Mouse (Mus musculus) heart, adult 2 months (tissue): ENCODE results near the gene Nmnat2. TPM values are rescaled to one million over a fixed set of nuclear protein-coding genes. Genes with fewer than 3 reads are reported as not detected.
A peak's percentile ranks its signal among the peaks of the same experiment; 100 is the strongest.

Experiments used
- DNase-seq, 2 experiments: peaks; one replicate each; pipeline ENCODE4 v3.0.0; 2021
- H3K27ac ChIP-seq: fragments of 200-600 bp; 2 replicates; pipeline ENCODE4 v1.8.1; 2022
- H3K27me3 ChIP-seq: fragments of 200-500 bp; 2 replicates; pipeline ENCODE4 v1.6.1; 2012; ENCODE audit warnings: mild to moderate bottlenecking, low read length, inconsistent platforms, mixed read lengths; ENCODE audit not compliant: control insufficient read depth, insufficient read depth
- H3K36me3 ChIP-seq: fragments of 200-500 bp; 2 replicates; pipeline ENCODE4 v1.6.1; 2012; ENCODE audit warnings: low read length, inconsistent platforms; ENCODE audit not compliant: control insufficient read depth, insufficient read depth
- H3K4me1 ChIP-seq: fragments of 200-500 bp; 2 replicates; pipeline ENCODE4 v1.6.1; 2011; ENCODE audit warnings: low read length; ENCODE audit not compliant: control insufficient read depth, insufficient read depth
- H3K4me3 ChIP-seq: fragments of 200-600 bp; 2 replicates; pipeline ENCODE4 v1.8.1; 2022
- H3K79me2 ChIP-seq: fragments of 200-500 bp; replicated peaks from 2 replicates; pipeline ENCODE4 v1.6.1; 2012; ENCODE audit warnings: mild to moderate bottlenecking, inconsistent platforms, low read length, moderate library complexity, mixed read lengths; ENCODE audit not compliant: control insufficient read depth, insufficient read depth
- H3K9ac ChIP-seq: fragments of 200-500 bp; 2 replicates; pipeline ENCODE4 v1.6.1; 2012; ENCODE audit warnings: low read depth, mild to moderate bottlenecking, control low read depth, inconsistent platforms, low read length, mixed read lengths
- CTCF ChIP-seq: fragments of 200-600 bp; IDR thresholded peaks from 2 replicates; pipeline ENCODE4 v1.8.1; 2022; ENCODE audit warnings: antibody characterized with exemption, mild to moderate bottlenecking, moderate library complexity
- EP300 ChIP-seq: fragments of 200-500 bp; IDR thresholded peaks from 2 replicates; pipeline ENCODE4 v1.6.1; 2011; ENCODE audit warnings: low read depth, low read length, control low read depth; ENCODE audit not compliant: insufficient read depth
- POLR2A ChIP-seq: fragments of 200-500 bp; IDR thresholded peaks from 2 replicates; pipeline ENCODE4 v1.6.1; 2011; ENCODE audit warnings: mild to moderate bottlenecking, low read depth, low read length, control low read depth; ENCODE audit not compliant: insufficient read depth
- WGBS: fragments of 180-500 bp; shearing (Covaris S2); methylation state at CpG from one replicate; pipeline ENCODE4 v1.1.7; 2018; 5-methylcytosine and 5-hydroxymethylcytosine counted together
- intact Hi-C: fragments of 180-260 bp; cut with DNase I; formaldehyde crosslinking; loops from one replicate; pipeline ENCODE4 v1.15.1; 2025
- polyA plus RNA-seq: library from polyadenylated mRNA; depleted of rRNA; stranded (reverse); fragments of >200 nt; gene quantifications from 2 replicates; pipeline ENCODE4 v1.2.3, GENCODE M21; 2012
- total RNA-seq, 2 experiments: library from RNA; stranded (reverse); gene quantifications; 2 replicates each; pipeline ENCODE4 v1.2.3; 2021

Nmnat2 gene
- total and polyA plus RNA-seq, 3 experiments = 0.29 to 0.89 (median 0.66) TPM

GRCm38 (mm10) chr1:153133865-153134781, 179.3 kb downstream of the Nmnat2 start:
- H3K9ac ChIP-seq = 0 out of 2 replicates have a peak overlapping the region, but pooled peaks have one; percentile 19
- TF ChIP-seq EP300 (peak; percentile 64; the same call in 1 of the 2 replicates), POLR2A (peak; percentile 38), CTCF (no peak)
- DNase-seq = peak; percentile 73 to 77
- no peaks in the 10 kb centered on the region for H3K27me3 ChIP-seq
- peaks cover 3% of the 10 kb centered on the region; the same call in 1 of the 2 replicates for H3K36me3 ChIP-seq
- intact Hi-C loops = no loop called here
- WGBS = 42% methylated on average over 9 of the region's 9 CpGs
- peaks cover 15% of the 10 kb centered on the region for H3K4me1 ChIP-seq
- H3K79me2 ChIP-seq = no peaks in the 10 kb centered on the region
- H3K27ac ChIP-seq = peak overlapping the region; percentile 74
- H3K4me3 ChIP-seq = no peak overlapping the region

- TF ChIP-seq POLR2A = no peak
- no peak for TF ChIP-seq CTCF
- TF ChIP-seq EP300 = no peak
- peak in 1 of 2 experiments; percentile 49 for DNase-seq
- Histone ChIP-seq H3K36me3 (no peaks in the 10 kb centered on the region), H3K4me3 (no peak overlapping the region), H3K9ac (no peak overlapping the region), H3K27ac (peak overlapping the region; percentile 31), H3K4me1 (peaks cover 9% of the 10 kb centered on the region), H3K27me3 (no peaks in the 10 kb centered on the region), H3K79me2 (no peaks in the 10 kb centered on the region)
- intact Hi-C loops = no loop called here
- WGBS = 40% methylated on average over 13 of the region's 13 CpGs
Observed at GRCm38 (mm10) chr1:153136647-153137046, 181.9 kb downstream of the Nmnat2 start.

- no peaks in the 10 kb centered on the region for H3K36me3 ChIP-seq
- H3K4me3 ChIP-seq = no peak overlapping the region
- no peak overlapping the region for H3K27ac ChIP-seq
- 87% methylated on average over 5 of the region's 5 CpGs for WGBS
- TF ChIP-seq EP300 (no peak), CTCF (no peak), POLR2A (no peak)
- no peak for DNase-seq
- intact Hi-C loops = no loop called here
- peaks cover 9% of the 10 kb centered on the region for H3K4me1 ChIP-seq
- no peak overlapping the region for H3K9ac ChIP-seq
- no peaks in the 10 kb centered on the region for H3K27me3 ChIP-seq
- H3K79me2 ChIP-seq = no peaks in the 10 kb centered on the region
Observed at GRCm38 (mm10) chr1:153138486-153138885, 183.7 kb downstream of the Nmnat2 start.

- no peak overlapping the region for H3K27ac ChIP-seq
- peaks cover 7% of the 10 kb centered on the region for H3K4me1 ChIP-seq
- DNase-seq = no peak
- intact Hi-C loops = no loop called here
- no peak for TF ChIP-seq CTCF
- no peak for TF ChIP-seq POLR2A
- no peak for TF ChIP-seq EP300
- H3K9ac ChIP-seq = no peak overlapping the region
- H3K79me2 ChIP-seq = no peaks in the 10 kb centered on the region
- H3K27me3 ChIP-seq = no peaks in the 10 kb centered on the region
- H3K4me3 ChIP-seq = no peak overlapping the region
- H3K36me3 ChIP-seq = no peaks in the 10 kb centered on the region
- 52% methylated on average over 7 of the region's 7 CpGs for WGBS
Observed at GRCm38 (mm10) chr1:153139635-153140034, 184.8 kb downstream of the Nmnat2 start.

GRCm38 (mm10) chr1:153140265-153140664, 185.5 kb downstream of the Nmnat2 start:
- Histone ChIP-seq H3K4me1 (peaks cover 7% of the 10 kb centered on the region), H3K27me3 (no peaks in the 10 kb centered on the region), H3K79me2 (no peaks in the 10 kb centered on the region), H3K27ac (no peak overlapping the region), H3K9ac (no peak overlapping the region), H3K4me3 (no peak overlapping the region), H3K36me3 (no peaks in the 10 kb centered on the region)
- 86% methylated on average over 11 of the region's 11 CpGs for WGBS
- TF ChIP-seq EP300 = no peak
- intact Hi-C loops = no loop called here
- DNase-seq = no peak

- no peak for TF ChIP-seq POLR2A
- no peak for TF ChIP-seq CTCF
- no peak for TF ChIP-seq EP300
- intact Hi-C loops = no loop called here
- 44% methylated on average over 8 of the region's 8 CpGs for WGBS
Observed at GRCm38 (mm10) chr1:153140747-153141228, 186.0 kb downstream of the Nmnat2 start.

More at GRCm38 (mm10) chr1:153140747-153141228, 186.0 kb downstream of the Nmnat2 start:
- no peak for DNase-seq
- Histone ChIP-seq H3K9ac (no peak overlapping the region), H3K27ac (no peak overlapping the region), H3K79me2 (no peaks in the 10 kb centered on the region), H3K36me3 (no peaks in the 10 kb centered on the region), H3K4me1 (peaks cover 7% of the 10 kb centered on the region), H3K27me3 (no peaks in the 10 kb centered on the region), H3K4me3 (no peak overlapping the region)
